In the genomic region with DNA sequence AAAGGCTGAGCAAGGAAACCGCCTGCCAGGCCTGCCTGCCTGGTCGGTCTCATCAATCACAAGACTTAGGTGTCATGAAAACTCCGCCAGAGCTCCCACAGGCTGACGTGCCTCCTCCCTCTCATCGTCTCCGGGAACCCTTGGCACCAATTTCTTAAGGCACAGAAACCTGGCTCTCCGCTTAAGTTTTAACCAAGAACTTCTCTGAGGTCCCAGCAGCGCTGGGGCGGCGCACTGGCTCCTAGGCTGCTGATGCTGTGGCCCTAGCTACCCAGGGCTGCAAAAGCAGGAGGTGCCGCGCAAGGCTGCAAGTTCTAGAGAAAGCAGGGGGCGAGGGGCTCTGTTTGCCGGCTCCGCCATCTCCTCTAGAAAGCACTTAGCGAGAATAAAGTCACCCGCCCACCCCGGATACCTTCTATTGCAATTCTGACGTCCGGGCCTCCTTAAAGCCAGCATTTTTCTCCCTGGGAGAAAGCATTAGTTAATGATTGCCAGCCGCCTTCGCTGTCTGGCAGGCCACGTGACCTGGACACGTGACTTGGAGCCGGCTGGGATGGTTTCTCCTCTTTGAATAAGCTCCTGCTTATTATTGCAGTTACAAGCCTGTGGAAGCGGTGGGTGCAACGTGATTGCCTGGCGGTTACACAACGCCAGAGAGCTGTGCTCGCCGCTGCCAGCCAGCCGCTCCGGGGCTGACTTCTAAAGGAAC, we compare ENCODE assay signal across 9 mouse cellular contexts. TPM values are rescaled to one million over a fixed set of nuclear protein-coding genes. Genes with fewer than 3 reads are reported as not detected.
DNase-seq lines count a peak whose midpoint lies in the region; ATAC-seq and TF ChIP-seq lines count a peak whose summit lies in the region.
"Had no signal": no experiment of that assay in that cellular context is flagged by ENCODE, and none has a peak within 500 bp of the region (broad histone marks: within the 10 kb centered on the region; RNA-seq: fewer than 3 reads in every experiment).

Gm42791 (minus strand) TSS at position 442 of the 709 bp plus-strand sequence.

- peak within 1 kb of the TSS; percentile 83 for H3ac ChIP-seq in C2C12 (ENCODE audit: control insufficient read depth, insufficient read length, low read depth)

- peaks cover 24% of the 10 kb centered on the region for H3K36me3 ChIP-seq in C2C12 (ENCODE audit: control insufficient read depth, insufficient read depth)
- peaks cover 23% of the 10 kb centered on the region for H3K36me3 ChIP-seq in forebrain, embryonic 10.5 days (replicated peaks)
- H3K36me3 ChIP-seq in heart, embryonic 14.5 days (ENCODE audit: control insufficient read depth, insufficient read depth, low read length) = no peaks in the 10 kb centered on the region
- peaks cover 8% of the 10 kb centered on the region for H3K36me3 ChIP-seq in liver, embryonic 12.5 days
- no peaks in the 10 kb centered on the region for H3K36me3 ChIP-seq in stomach, embryonic 14.5 days (ENCODE audit: control insufficient read depth, insufficient read depth, low read length)

- peaks cover 26% of the 10 kb centered on the region for H3K79me2 ChIP-seq in C2C12 (ENCODE audit: control insufficient read depth, insufficient read depth)

- TF ChIP-seq CTCF in C2C12 (IDR thresholded peaks at IDR 0.05; ENCODE audit: control insufficient read depth, insufficient read depth, insufficient read length) = no peak

- H3K27me3 ChIP-seq in C2C12 (ENCODE audit: control insufficient read depth, insufficient read depth, insufficient read length) = no peaks in the 10 kb centered on the region
- H3K27me3 ChIP-seq in forebrain, embryonic 10.5 days (ENCODE audit: poor library complexity, severe bottlenecking) = no peaks in the 10 kb centered on the region
- H3K27me3 ChIP-seq in heart, embryonic 14.5 days (ENCODE audit: control insufficient read depth, insufficient read depth, low read length) = no peaks in the 10 kb centered on the region
- no peaks in the 10 kb centered on the region for H3K27me3 ChIP-seq in liver, embryonic 12.5 days (replicated peaks)
- no peaks in the 10 kb centered on the region for H3K27me3 ChIP-seq in stomach, embryonic 14.5 days (ENCODE audit: control insufficient read depth, insufficient read depth, low read length)
- H3K27me3 ChIP-seq: CH12.LX had no signal

- H3K4me2 ChIP-seq in heart, embryonic 14.5 days (ENCODE audit: low read length) = peak within 1 kb of the TSS; percentile 82
- H3K4me2 ChIP-seq in liver, embryonic 12.5 days = peak within 1 kb of the TSS; percentile 86
- peak within 1 kb of the TSS; percentile 73 for H3K4me2 ChIP-seq in stomach, embryonic 14.5 days (replicated peaks; ENCODE audit: low read depth, low read length)

- ATAC-seq in heart, embryonic 14.5 days (ENCODE audit: insufficient number of reproducible peaks, insufficient read depth, low FRiP score, low read depth) = peak; percentile 70
- ATAC-seq in liver, embryonic 12.5 days = peak; percentile 76
- ATAC-seq in stomach, embryonic 14.5 days (ENCODE audit: insufficient number of reproducible peaks, insufficient read depth, low FRiP score, low read depth) = peak; percentile 81

- peak within 1 kb of the TSS; percentile 33 for H3K4me3 ChIP-seq in C2C12 (ENCODE audit: insufficient read depth, poor library complexity, severe bottlenecking)
- H3K4me3 ChIP-seq in forebrain, embryonic 10.5 days = peak within 1 kb of the TSS; percentile 62
- H3K4me3 ChIP-seq in heart, embryonic 14.5 days (ENCODE audit: control insufficient read depth in 1 of 2, insufficient read depth in 1 of 2, low read depth in 1 of 2, low read length in 2 of 2) = peak within 1 kb of the TSS; percentile 49 to 58
- peak within 1 kb of the TSS; percentile 62 for H3K4me3 ChIP-seq in liver, embryonic 12.5 days
- peak within 1 kb of the TSS; percentile 49 for H3K4me3 ChIP-seq in stomach, embryonic 14.5 days (ENCODE audit: low read depth, low read length)

- H3K9me3 ChIP-seq in forebrain, embryonic 10.5 days = peaks cover 23% of the 10 kb centered on the region; the same call in 1 of the 2 replicates
- no peaks in the 10 kb centered on the region for H3K9me3 ChIP-seq in heart, embryonic 14.5 days (ENCODE audit: control insufficient read depth, low read length)
- no peaks in the 10 kb centered on the region for H3K9me3 ChIP-seq in liver, embryonic 12.5 days (replicated peaks)
- H3K9me3 ChIP-seq in stomach, embryonic 14.5 days (ENCODE audit: control insufficient read depth, low read depth, low read length) = 0 out of 2 replicates have a peak, but pooled peaks cover 4% of the 10 kb centered on the region

- 2% methylated on average over 33 of the region's 33 CpGs for WGBS in forebrain, embryonic 10.5 days
- WGBS in heart, embryonic 14.5 days = under 1% methylated on average over 33 of the region's 33 CpGs
- 4% methylated on average over 33 of the region's 33 CpGs for WGBS in liver, embryonic 12.5 days (ENCODE audit: insufficient replicate concordance)
- WGBS in stomach, embryonic 14.5 days = under 1% methylated on average over 33 of the region's 33 CpGs

- peak within 1 kb of the TSS; percentile 77 for H3K9ac ChIP-seq in heart, embryonic 14.5 days (ENCODE audit: low read length)
- H3K9ac ChIP-seq in liver, embryonic 12.5 days = peak within 1 kb of the TSS; percentile 72
- H3K9ac ChIP-seq in stomach, embryonic 14.5 days (replicated peaks; ENCODE audit: low read depth, low read length) = peak within 1 kb of the TSS; percentile 31

- peak within 1 kb of the TSS; percentile 92 for H3K27ac ChIP-seq in forebrain, embryonic 10.5 days
- H3K27ac ChIP-seq in heart, embryonic 14.5 days (replicated peaks in 1 of 2; ENCODE audit: control insufficient read depth in 1 of 2, insufficient read depth in 1 of 2, low read depth in 2 of 2, low read length in 2 of 2) = peak within 1 kb of the TSS; percentile 87
- H3K27ac ChIP-seq in liver, embryonic 12.5 days = peak within 1 kb of the TSS; percentile 73
- peak within 1 kb of the TSS; percentile 97 for H3K27ac ChIP-seq in stomach, embryonic 14.5 days (ENCODE audit: low read length)

- peaks cover 28% of the 10 kb centered on the region for H3K4me1 ChIP-seq in forebrain, embryonic 10.5 days
- peaks cover 16 to 25% of the 10 kb centered on the region in 2 experiments for H3K4me1 ChIP-seq in heart, embryonic 14.5 days (ENCODE audit: control insufficient read depth in 2 of 2, insufficient read depth in 2 of 2, low read length in 2 of 2)
- peaks cover 46% of the 10 kb centered on the region for H3K4me1 ChIP-seq in liver, embryonic 12.5 days
- H3K4me1 ChIP-seq in stomach, embryonic 14.5 days (ENCODE audit: control insufficient read depth, insufficient read depth, low read length) = peaks cover 13% of the 10 kb centered on the region

- H3K79me3 ChIP-seq in C2C12 (ENCODE audit: low read depth) = peaks cover 12% of the 10 kb centered on the region

- peak; percentile 39 for DNase-seq in c-Kit-negative CD71-positive TER-119-positive erythroid progenitor cells, embryonic 14.5 days (ENCODE audit: low read depth, low spot score)
- DNase-seq in forebrain, embryonic 10.5 days (ENCODE audit: extremely low spot score, low spot score) = peak; percentile 90
- DNase-seq in kidney, postnatal 14 days = peak; percentile 97
- peak; percentile 60 for DNase-seq in naive thymus-derived CD4-positive, alpha-beta T cell, adult 2 months (ENCODE audit: low read depth)

TF ChIP-seq in C2C12, 6 proteins besides CTCF, POLR2A, EP300 and RAD21:
- no peak for TF ChIP-seq MYOG (IDR thresholded peaks at IDR 0.05; ENCODE audit: control insufficient read depth, extremely low read depth, insufficient read length)
- peak; percentile 99 for TF ChIP-seq USF1 (IDR thresholded peaks at IDR 0.05; ENCODE audit: low read depth)
- TF ChIP-seq MAX (IDR thresholded peaks at IDR 0.05) = peak; percentile 89
- TF ChIP-seq MYOD1 (IDR thresholded peaks at IDR 0.05; ENCODE audit: control insufficient read depth, insufficient read length, low read depth) = no peak
- TF ChIP-seq FOSL1 (IDR thresholded peaks at IDR 0.05; ENCODE audit: insufficient read depth, low read length, poor library complexity, severe bottlenecking) = no peak
- peak; percentile 79 for TF ChIP-seq CEBPB (IDR thresholded peaks at IDR 0.05; ENCODE audit: low read depth)

RNA-seq across cellular contexts. Expression of gene Gm42791, which starts in this region (rescaled TPM):
- not detected for polyA plus RNA-seq in C2C12 (2012; fragmentation: generic; extraction: Trizol)
- polyA plus RNA-seq in forebrain, embryonic 10.5 days (2016; fragmentation: Nextera tagmentation; extraction: Ambion mirVana) = 1.2 and 2.5 TPM in 2 replicates
- 1.4 TPM in 1 of 2 replicates, not detected in the other for polyA plus RNA-seq in heart, embryonic 14.5 days (2014; fragmentation: Nextera tagmentation; extraction: Ambion mirVana)
- 0.51 and 1.7 TPM in 2 replicates for polyA plus RNA-seq in liver, embryonic 12.5 days (2016; fragmentation: Nextera tagmentation; extraction: Ambion mirVana)
- polyA plus RNA-seq in stomach, embryonic 14.5 days (2014; fragmentation: Nextera tagmentation; extraction: Ambion mirVana) = not detected in 2 replicates

Comparison
In these comparisons a context has a peak if more than half of its experiments do, and no peak if none do; other contexts are left out.
1. Peak in every context shown above with its lines: DNase-seq, ATAC-seq, H3K4me3 ChIP-seq and H3K27ac ChIP-seq.
2. Peak in ATAC-seq, H3K4me3 ChIP-seq, H3K27ac ChIP-seq, H3K9ac ChIP-seq and H3K4me2 ChIP-seq in stomach, embryonic 14.5 days; RNA of the gene not detected or under 1 TPM.
3. DNase-seq: peak in every context shown above with its lines; median percentile 97 in kidney, postnatal 14 days; 90 in forebrain, embryonic 10.5 days; 60 in naive thymus-derived CD4-positive, alpha-beta T cell, adult 2 months; 39 in c-Kit-negative CD71-positive TER-119-positive erythroid progenitor cells, embryonic 14.5 days.